Mouse (Mus musculus) kidney, postnatal 10 days (tissue): ENCODE data around the gene Clic5.
A peak's percentile ranks its signal among the peaks of the same experiment; 100 is the strongest.

Source experiments
- DNase-seq: peaks from one replicate; pipeline ENCODE4 v3.0.0; 2021; ENCODE audit warnings: mixed read lengths

The Clic5 gene

DNA sequence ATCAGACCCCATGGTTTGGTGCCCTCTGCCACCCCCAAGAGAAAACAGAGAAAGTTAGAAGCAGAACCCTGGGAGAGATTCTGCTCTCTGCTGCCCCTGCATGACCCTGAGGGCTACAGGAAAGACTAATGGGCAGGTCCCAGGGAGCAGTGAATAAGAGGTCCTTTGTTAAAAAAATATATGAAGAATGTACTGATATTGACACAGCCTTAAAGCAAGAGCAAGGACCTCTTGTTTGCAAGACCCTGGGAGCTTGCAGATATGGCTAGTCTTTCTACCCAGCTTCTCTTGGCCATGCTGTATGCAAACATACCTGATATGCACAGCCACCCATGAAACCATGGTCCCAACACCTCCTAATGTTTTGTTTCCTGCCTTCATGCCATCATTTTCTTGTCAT is 86.4 kb downstream of the Clic5 start:
- no peak for DNase-seq

GRCm38 (mm10) chr17:44288320-44288719 is 99.9 kb downstream of the Clic5 start:
- no peak for DNase-seq

DNA sequence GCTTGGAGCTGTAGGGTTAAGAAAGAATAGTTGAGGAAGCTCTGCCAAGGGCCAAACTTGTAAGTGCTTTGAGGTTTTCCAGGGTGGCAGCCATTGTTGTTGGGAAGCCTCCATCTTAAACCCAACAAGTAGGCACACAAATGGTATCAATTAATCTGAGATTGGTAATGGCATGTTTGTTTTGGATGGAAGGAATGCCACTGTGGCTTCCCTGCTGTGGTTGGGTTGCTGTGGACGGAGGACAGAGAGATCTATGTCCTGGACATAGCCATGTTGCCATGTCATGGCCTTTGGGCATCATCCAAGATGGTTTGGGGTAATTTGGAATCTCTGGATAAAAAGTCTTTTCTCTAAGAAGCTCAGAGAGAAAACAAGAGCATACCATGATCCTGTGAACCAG is 108.8 kb downstream of the Clic5 start:
- no peak for DNase-seq

DNA sequence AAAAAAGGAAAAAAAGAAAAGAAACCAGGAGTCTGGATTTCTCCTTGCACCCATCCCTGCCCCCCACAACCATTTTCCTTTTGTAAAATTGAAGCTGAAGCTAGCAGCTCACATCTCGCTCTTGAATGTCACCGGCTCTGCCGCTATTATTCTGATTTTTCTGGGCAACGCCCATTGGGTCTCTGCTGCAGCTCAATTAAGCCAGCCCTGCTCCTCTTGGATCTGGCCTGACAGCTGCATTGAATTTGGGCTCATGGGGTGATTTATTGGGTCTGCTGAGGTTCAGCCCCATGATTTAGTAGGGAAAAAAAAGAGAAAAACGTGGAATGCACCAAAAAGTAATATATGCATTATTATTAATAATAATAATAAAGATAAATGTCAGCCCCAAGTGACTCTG is 111.9 kb downstream of the Clic5 start:
- no peak for DNase-seq

DNA sequence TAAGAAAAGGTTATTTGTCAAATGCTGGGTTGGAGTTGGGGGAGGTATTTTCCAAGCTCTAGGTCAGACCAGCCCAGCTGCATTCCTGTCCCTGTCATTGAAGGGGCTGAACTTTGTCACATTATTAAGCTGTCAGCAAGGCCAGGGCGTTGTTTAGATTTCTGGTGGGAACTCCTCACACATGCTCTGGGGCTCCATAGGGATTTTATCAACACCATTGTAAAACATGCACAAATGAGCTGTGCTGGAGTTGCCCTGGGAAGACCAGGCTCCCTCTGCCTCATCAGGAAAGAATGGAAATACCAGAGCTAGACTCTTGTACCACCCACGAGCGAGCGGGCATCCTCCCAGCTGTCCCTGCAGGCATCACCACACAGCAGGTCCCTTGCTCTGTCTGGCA is 112.3 kb downstream of the Clic5 start:
- DNase-seq, result peak; percentile 38

DNA sequence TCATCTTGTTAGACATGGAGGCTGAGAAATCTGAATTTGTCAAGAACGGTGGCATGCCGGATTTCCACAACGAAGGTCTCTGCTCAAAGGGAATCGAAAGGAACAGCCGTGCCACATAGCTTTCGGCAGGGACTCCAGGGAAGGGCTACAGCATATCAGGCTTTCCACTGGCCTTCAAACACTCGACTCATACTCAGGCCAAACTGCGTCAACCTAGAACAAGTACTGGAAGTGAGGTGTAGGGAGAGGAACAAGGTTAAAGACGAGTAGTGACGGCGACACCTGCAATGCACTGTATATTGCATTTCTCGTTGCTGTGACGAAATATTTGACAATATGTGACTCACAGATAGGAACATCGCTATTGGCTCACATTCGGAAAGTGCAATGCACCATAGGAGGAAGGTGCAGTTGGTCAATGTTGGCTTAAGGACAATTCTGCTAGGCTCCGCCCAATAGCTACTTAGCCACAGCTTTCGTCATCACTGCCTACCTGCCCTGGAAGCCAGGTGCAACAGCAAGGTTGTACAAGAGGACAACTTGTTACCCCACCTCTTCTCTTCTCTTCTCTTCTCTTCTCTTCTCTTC is 112.9 kb downstream of the Clic5 start:
- no peak for DNase-seq

DNA sequence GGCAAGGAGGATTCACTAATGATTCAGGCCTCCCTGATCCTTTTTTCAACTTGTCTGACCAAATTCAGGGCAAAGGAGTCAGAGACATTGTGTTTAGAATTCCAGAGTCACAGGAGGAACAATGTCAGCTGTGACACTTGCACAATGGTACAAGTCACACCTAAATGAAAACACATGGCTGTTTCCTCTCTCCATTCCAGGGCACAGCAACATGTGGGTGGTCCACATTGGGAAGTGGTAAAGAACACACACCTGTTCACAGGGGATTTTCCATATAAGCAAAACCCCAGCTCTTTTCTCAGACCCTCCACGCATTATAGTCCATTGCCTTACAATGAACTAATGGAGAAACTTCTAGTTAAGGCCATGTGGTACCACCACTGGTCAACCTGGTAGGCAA is 115.7 kb downstream of the Clic5 start:
- DNase-seq, result no peak

DNA sequence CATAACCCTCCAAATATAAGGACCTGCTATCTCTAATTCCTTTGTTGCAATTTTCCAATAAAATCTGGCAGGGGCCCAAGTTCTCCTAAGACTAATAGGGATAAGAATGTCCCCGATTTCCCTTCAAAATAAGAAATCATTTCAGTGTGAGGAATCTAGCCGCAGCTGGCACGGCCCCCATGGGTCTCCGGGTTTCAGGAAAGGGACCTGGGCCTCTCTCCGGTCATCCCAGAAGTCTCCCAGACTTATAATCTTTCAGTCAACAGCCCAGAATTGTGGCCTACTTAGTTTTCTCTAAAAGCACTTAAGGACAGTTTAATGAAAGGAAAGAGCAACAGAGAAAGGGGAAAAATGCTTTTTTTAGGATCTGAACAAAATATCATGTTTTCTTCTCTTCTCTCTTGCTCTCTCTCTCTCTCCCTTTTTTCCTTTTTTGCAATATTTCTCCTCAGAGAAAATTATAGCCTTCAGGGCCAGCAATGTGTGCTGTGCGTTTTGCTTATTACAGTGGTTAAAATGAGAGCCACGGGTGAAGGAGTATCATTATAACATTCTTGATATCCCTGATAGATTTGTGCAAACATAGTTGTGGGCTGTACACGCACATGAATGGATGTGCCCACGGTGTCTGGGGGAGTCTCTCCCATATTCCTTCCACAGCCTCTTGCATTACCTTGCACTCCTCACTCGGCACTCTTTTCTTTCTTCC is 121.7 kb downstream of the Clic5 start:
- DNase-seq, result no peak

- no peak for DNase-seq
These were observed 136.9 kb downstream of the Clic5 start for GRCm38 (mm10) chr17:44325314-44325713.

DNA sequence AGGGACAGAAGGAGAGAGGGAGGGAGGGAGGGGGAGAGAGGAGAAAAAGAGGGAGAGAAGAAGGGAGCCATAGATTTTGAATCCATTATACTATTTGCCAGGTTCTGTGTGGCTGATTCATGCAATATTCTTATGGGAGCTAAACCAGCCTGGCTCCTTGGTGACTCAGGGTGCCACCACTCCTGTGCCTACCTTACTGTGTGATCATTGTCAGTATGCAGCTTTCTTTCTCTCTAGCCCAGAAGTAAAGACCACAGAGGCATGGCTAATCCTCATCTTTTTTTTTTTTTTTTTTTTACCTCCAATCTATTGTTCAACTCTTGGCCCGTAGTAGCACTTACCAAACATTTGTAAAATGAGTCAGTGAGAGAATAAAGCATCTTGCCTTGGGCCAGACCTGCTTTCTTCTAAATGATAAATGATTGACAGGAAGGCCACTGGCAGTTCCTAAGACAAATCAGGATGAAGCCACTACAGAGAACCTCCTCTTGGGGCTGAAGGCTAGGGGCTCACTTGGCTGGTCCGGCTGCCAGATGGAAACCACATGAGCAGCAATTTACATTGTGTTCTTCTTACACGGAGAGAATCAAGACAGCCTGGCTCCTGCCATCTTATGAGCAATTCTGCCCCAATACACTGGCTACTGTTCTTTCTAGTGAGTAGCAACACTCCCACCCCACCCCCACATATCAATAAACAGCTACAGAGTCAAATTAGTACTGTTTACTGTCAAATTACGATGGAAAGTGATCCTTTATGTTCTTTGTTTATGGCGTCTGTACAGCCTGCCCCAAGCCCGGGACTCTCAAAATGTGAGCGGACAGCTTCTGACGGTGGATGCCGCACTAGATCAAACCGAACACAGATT is 139.1 kb downstream of the Clic5 start:
- no peak for DNase-seq

DNA sequence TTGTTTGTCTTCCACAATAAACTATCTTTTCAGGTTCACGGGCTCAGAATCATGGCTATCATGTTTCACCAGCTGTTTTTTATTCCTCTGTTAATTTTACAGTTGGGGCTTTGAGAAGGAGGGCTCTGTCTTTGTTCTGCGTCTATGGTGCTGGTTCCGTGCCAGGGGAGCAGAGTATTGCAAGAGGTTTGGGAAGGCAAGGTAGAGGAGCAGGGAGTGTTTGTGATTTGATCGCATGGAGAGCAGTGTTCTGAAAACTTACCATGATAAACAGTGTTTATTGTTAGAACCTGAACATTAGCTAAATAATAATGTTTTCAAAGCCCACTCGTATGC is 139.7 kb downstream of the Clic5 start:
- DNase-seq, result no peak
